Mouse (Mus musculus): ENCODE results near the gene Exoc6b.

The Exoc6b gene

GRCm38 (mm10) chr6:84588221-84588894, 481.0 kb downstream of the Exoc6b start:
- Histone ChIP-seq H3K36me3 (ENCODE audit: control insufficient read depth, insufficient read depth, low read length, poor library complexity, severe bottlenecking) (no peaks in the 10 kb centered on the region), H3K27me3 (ENCODE audit: control insufficient read depth, insufficient read depth, low read length, poor library complexity, severe bottlenecking) (peaks cover 2% of the 10 kb centered on the region; the same call in 1 of the 2 replicates)
- no peak for DNase-seq (ENCODE audit: low read depth, low spot score)

- Histone ChIP-seq H3K27me3 (ENCODE audit: control insufficient read depth, insufficient read depth, low read length, poor library complexity, severe bottlenecking) (peaks cover 2% of the 10 kb centered on the region; the same call in 1 of the 2 replicates), H3K36me3 (ENCODE audit: control insufficient read depth, insufficient read depth, low read length, poor library complexity, severe bottlenecking) (no peaks in the 10 kb centered on the region)
- DNase-seq (ENCODE audit: low read depth, low spot score), result no peak
Measured at GRCm38 (mm10) chr6:84587471-84588101, 481.7 kb downstream of the Exoc6b start.

GRCm38 (mm10) chr6:84586551-84587200, 482.6 kb downstream of the Exoc6b start:
- DNase-seq (ENCODE audit: low read depth, low spot score), result no peak
- Histone ChIP-seq H3K36me3 (ENCODE audit: control insufficient read depth, insufficient read depth, low read length, poor library complexity, severe bottlenecking) (no peaks in the 10 kb centered on the region), H3K27me3 (ENCODE audit: control insufficient read depth, insufficient read depth, low read length, poor library complexity, severe bottlenecking) (peaks cover 2% of the 10 kb centered on the region; the same call in 1 of the 2 replicates)

- no peaks in the 10 kb centered on the region for H3K36me3 ChIP-seq (ENCODE audit: control insufficient read depth, insufficient read depth, low read length, poor library complexity, severe bottlenecking)
- no peak for DNase-seq (ENCODE audit: low read depth, low spot score)
- peaks cover 2% of the 10 kb centered on the region; the same call in 1 of the 2 replicates for H3K27me3 ChIP-seq (ENCODE audit: control insufficient read depth, insufficient read depth, low read length, poor library complexity, severe bottlenecking)
Measured at GRCm38 (mm10) chr6:84585686-84586300, 483.5 kb downstream of the Exoc6b start.

- no peak for DNase-seq (ENCODE audit: low read depth, low spot score)
- Histone ChIP-seq H3K36me3 (ENCODE audit: control insufficient read depth, insufficient read depth, low read length, poor library complexity, severe bottlenecking) (no peaks in the 10 kb centered on the region), H3K27me3 (ENCODE audit: control insufficient read depth, insufficient read depth, low read length, poor library complexity, severe bottlenecking) (peaks cover 2% of the 10 kb centered on the region; the same call in 1 of the 2 replicates)
Measured at GRCm38 (mm10) chr6:84584783-84585685, 484.3 kb downstream of the Exoc6b start.

GRCm38 (mm10) chr6:84583841-84584782, 485.2 kb downstream of the Exoc6b start:
- H3K36me3 ChIP-seq (ENCODE audit: control insufficient read depth, insufficient read depth, low read length, poor library complexity, severe bottlenecking), result no peaks in the 10 kb centered on the region
- DNase-seq (ENCODE audit: low read depth, low spot score), result no peak
- peaks cover 2% of the 10 kb centered on the region; the same call in 1 of the 2 replicates for H3K27me3 ChIP-seq (ENCODE audit: control insufficient read depth, insufficient read depth, low read length, poor library complexity, severe bottlenecking)

- peaks cover 2% of the 10 kb centered on the region; the same call in 1 of the 2 replicates for H3K27me3 ChIP-seq (ENCODE audit: control insufficient read depth, insufficient read depth, low read length, poor library complexity, severe bottlenecking)
- DNase-seq (ENCODE audit: low read depth, low spot score), result peak; percentile 6
- H3K36me3 ChIP-seq (ENCODE audit: control insufficient read depth, insufficient read depth, low read length, poor library complexity, severe bottlenecking), result no peaks in the 10 kb centered on the region
Measured at GRCm38 (mm10) chr6:84583371-84583770, 485.9 kb downstream of the Exoc6b start.

GRCm38 (mm10) chr6:84582826-84583225, 486.5 kb downstream of the Exoc6b start:
- no peaks in the 10 kb centered on the region for H3K36me3 ChIP-seq (ENCODE audit: control insufficient read depth, insufficient read depth, low read length, poor library complexity, severe bottlenecking)
- peaks cover 2% of the 10 kb centered on the region; the same call in 1 of the 2 replicates for H3K27me3 ChIP-seq (ENCODE audit: control insufficient read depth, insufficient read depth, low read length, poor library complexity, severe bottlenecking)
- DNase-seq (ENCODE audit: low read depth, low spot score), result no peak

- Histone ChIP-seq H3K27me3 (ENCODE audit: control insufficient read depth, insufficient read depth, low read length, poor library complexity, severe bottlenecking) (peaks cover 2% of the 10 kb centered on the region; the same call in 1 of the 2 replicates), H3K36me3 (ENCODE audit: control insufficient read depth, insufficient read depth, low read length, poor library complexity, severe bottlenecking) (no peaks in the 10 kb centered on the region)
- DNase-seq (ENCODE audit: low read depth, low spot score), result no peak
Measured at GRCm38 (mm10) chr6:84581833-84582445, 487.4 kb downstream of the Exoc6b start.

GRCm38 (mm10) chr6:84580979-84581832, 488.1 kb downstream of the Exoc6b start:
- Histone ChIP-seq H3K27me3 (ENCODE audit: control insufficient read depth, insufficient read depth, low read length, poor library complexity, severe bottlenecking) (peaks cover 2% of the 10 kb centered on the region; the same call in 1 of the 2 replicates), H3K36me3 (ENCODE audit: control insufficient read depth, insufficient read depth, low read length, poor library complexity, severe bottlenecking) (no peaks in the 10 kb centered on the region)
- no peak for DNase-seq (ENCODE audit: low read depth, low spot score)

- no peaks in the 10 kb centered on the region for H3K36me3 ChIP-seq (ENCODE audit: control insufficient read depth, insufficient read depth, low read length, poor library complexity, severe bottlenecking)
Measured at GRCm38 (mm10) chr6:84579508-84579907, 489.8 kb downstream of the Exoc6b start.

GRCm38 (mm10) chr6:84578928-84579327, 490.4 kb downstream of the Exoc6b start:
- Histone ChIP-seq H3K36me3 (ENCODE audit: control insufficient read depth, insufficient read depth, low read length, poor library complexity, severe bottlenecking) (no peaks in the 10 kb centered on the region), H3K27me3 (ENCODE audit: control insufficient read depth, insufficient read depth, low read length, poor library complexity, severe bottlenecking) (no peaks in the 10 kb centered on the region)
- DNase-seq (ENCODE audit: low read depth, low spot score), result peak; percentile 9

More at GRCm38 (mm10) chr6:84579508-84579907, 489.8 kb downstream of the Exoc6b start:
- no peak for DNase-seq (ENCODE audit: low read depth, low spot score)
- no peaks in the 10 kb centered on the region for H3K27me3 ChIP-seq (ENCODE audit: control insufficient read depth, insufficient read depth, low read length, poor library complexity, severe bottlenecking)
